Mouse (Mus musculus) midbrain, embryonic 10.5 days (tissue): Measurements from ENCODE around the gene Hscb. TPM values are rescaled to one million over a fixed set of nuclear protein-coding genes. Genes with fewer than 3 reads are reported as not detected.

Source experiments
- DNase-seq: peaks from one replicate; pipeline ENCODE4 v3.0.0-alpha.2; 2017; ENCODE audit warnings: low spot score
- H3K27ac ChIP-seq: fragments of 300-500 bp; sonication (generic); replicated peaks from 2 replicates; pipeline ENCODE4 v1.5.1; 2016; ENCODE audit warnings: mild to moderate bottlenecking
- H3K27me3 ChIP-seq: fragments of 300-500 bp; sonication (generic); 2 replicates; pipeline ENCODE4 v1.6.1; 2016; ENCODE audit warnings: low read depth, mild to moderate bottlenecking; ENCODE audit not compliant: poor library complexity, severe bottlenecking
- H3K36me3 ChIP-seq: fragments of 300-500 bp; sonication (generic); 2 replicates; pipeline ENCODE4 v1.6.1; 2016; ENCODE audit warnings: mild to moderate bottlenecking, moderate library complexity
- H3K4me1 ChIP-seq: fragments of 300-500 bp; sonication (generic); 2 replicates; pipeline ENCODE4 v1.6.1; 2016
- H3K4me3 ChIP-seq: fragments of 300-500 bp; sonication (generic); 2 replicates; pipeline ENCODE4 v1.5.1; 2016; ENCODE audit warnings: mild to moderate bottlenecking, moderate library complexity
- H3K9me3 ChIP-seq: fragments of 300-500 bp; sonication (generic); replicated peaks from 2 replicates; pipeline ENCODE4 v1.6.1; 2016; ENCODE audit warnings: mild to moderate bottlenecking
- WGBS: fragments of 180-500 bp; shearing (Covaris S2); methylation state at CpG from one replicate; pipeline ENCODE4 v1.1.7; 2016; 5-methylcytosine and 5-hydroxymethylcytosine counted together
- polyA plus RNA-seq: library from polyadenylated mRNA; unstranded; fragments of >200 nt; fragmentation: Nextera tagmentation; extraction: Ambion mirVana; gene quantifications from 2 replicates; pipeline ENCODE4 v1.2.1, GENCODE M21; 2016

Hscb gene
- polyA plus RNA-seq, 1 experiment from 2014 or later = 26.9 TPM

GRCm38 (mm10) chr5:110809667-110810325 is 29.8 kb downstream of the Hscb start, which contains the start of gene Ulk1:
Gene Ulk1 (minus strand): TSS chr5:110810097.
- Histone ChIP-seq H3K4me1 (peaks cover 38% of the 10 kb centered on the region), H3K36me3 (peaks cover 31% of the 10 kb centered on the region), H3K9me3 (no peaks in the 10 kb centered on the region), H3K4me3 (peak within 1 kb of the TSS; percentile 95), H3K27me3 (no peaks in the 10 kb centered on the region), H3K27ac (peak within 1 kb of the TSS; percentile 97)
- DNase-seq = peak; percentile 99
- WGBS = under 1% methylated on average over 80 of the region's 80 CpGs

GRCm38 (mm10) chr5:110808821-110809666 is 30.5 kb downstream of the Hscb start:
- no peak for DNase-seq
- H3K4me3 ChIP-seq = peak overlapping the region; percentile 95
- peaks cover 39% of the 10 kb centered on the region for H3K36me3 ChIP-seq
- no peaks in the 10 kb centered on the region for H3K9me3 ChIP-seq
- peak overlapping the region; percentile 97 for H3K27ac ChIP-seq
- no peaks in the 10 kb centered on the region for H3K27me3 ChIP-seq
- 2% methylated on average over 27 of the region's 27 CpGs for WGBS
- H3K4me1 ChIP-seq = peaks cover 38% of the 10 kb centered on the region

GRCm38 (mm10) chr5:110808061-110808631 is 31.4 kb downstream of the Hscb start:
- H3K4me3 ChIP-seq = peak overlapping the region; percentile 95
- H3K27me3 ChIP-seq = no peaks in the 10 kb centered on the region
- H3K27ac ChIP-seq = peak overlapping the region; percentile 71
- H3K9me3 ChIP-seq = no peaks in the 10 kb centered on the region
- WGBS = 6% methylated on average over 14 of the region's 14 CpGs
- H3K4me1 ChIP-seq = peaks cover 38% of the 10 kb centered on the region
- H3K36me3 ChIP-seq = peaks cover 46% of the 10 kb centered on the region
- DNase-seq = peak; percentile 82

GRCm38 (mm10) chr5:110807453-110807852 is 32.1 kb downstream of the Hscb start:
- DNase-seq = no peak
- Histone ChIP-seq H3K27ac (peak overlapping the region; percentile 71; the same call in 1 of the 2 replicates), H3K4me1 (peaks cover 38% of the 10 kb centered on the region)

GRCm38 (mm10) chr5:110806676-110807075 is 32.9 kb downstream of the Hscb start:
- 90% methylated on average over 1 of the region's 1 CpGs for WGBS
- Histone ChIP-seq H3K36me3 (peaks cover 61% of the 10 kb centered on the region), H3K27ac (no peak overlapping the region), H3K27me3 (no peaks in the 10 kb centered on the region), H3K4me3 (no peak overlapping the region), H3K9me3 (no peaks in the 10 kb centered on the region), H3K4me1 (peaks cover 38% of the 10 kb centered on the region)
- no peak for DNase-seq

More at GRCm38 (mm10) chr5:110807453-110807852, 32.1 kb downstream of the Hscb start:
- peaks cover 53% of the 10 kb centered on the region for H3K36me3 ChIP-seq
- WGBS = 81% methylated on average over 4 of the region's 4 CpGs
- no peaks in the 10 kb centered on the region for H3K9me3 ChIP-seq
- H3K27me3 ChIP-seq = no peaks in the 10 kb centered on the region
- H3K4me3 ChIP-seq = peak overlapping the region; percentile 95

GRCm38 (mm10) chr5:110806154-110806553 is 33.4 kb downstream of the Hscb start:
- peaks cover 66% of the 10 kb centered on the region for H3K36me3 ChIP-seq
- H3K4me3 ChIP-seq = no peak overlapping the region
- peaks cover 38% of the 10 kb centered on the region for H3K4me1 ChIP-seq
- H3K9me3 ChIP-seq = no peaks in the 10 kb centered on the region
- no peak for DNase-seq
- 94% methylated on average over 4 of the region's 4 CpGs for WGBS
- no peak overlapping the region for H3K27ac ChIP-seq
- H3K27me3 ChIP-seq = no peaks in the 10 kb centered on the region

- no peak for DNase-seq
- 90% methylated on average over 7 of the region's 7 CpGs for WGBS
- Histone ChIP-seq H3K36me3 (peaks cover 86% of the 10 kb centered on the region), H3K4me3 (no peak overlapping the region), H3K27me3 (no peaks in the 10 kb centered on the region), H3K27ac (no peak overlapping the region), H3K9me3 (no peaks in the 10 kb centered on the region), H3K4me1 (peaks cover 35% of the 10 kb centered on the region)
These were observed 35.4 kb downstream of the Hscb start for GRCm38 (mm10) chr5:110804012-110804743.

GRCm38 (mm10) chr5:110802809-110803208 is 36.8 kb downstream of the Hscb start:
- Histone ChIP-seq H3K4me3 (no peak overlapping the region), H3K27ac (no peak overlapping the region), H3K9me3 (no peaks in the 10 kb centered on the region), H3K36me3 (peaks cover 99% of the 10 kb centered on the region), H3K4me1 (peaks cover 22% of the 10 kb centered on the region), H3K27me3 (no peaks in the 10 kb centered on the region)
- DNase-seq = no peak

GRCm38 (mm10) chr5:110802186-110802585 is 37.4 kb downstream of the Hscb start:
- 88% methylated on average over 4 of the region's 4 CpGs for WGBS
- DNase-seq = no peak
- no peak overlapping the region for H3K4me3 ChIP-seq
- no peaks in the 10 kb centered on the region for H3K27me3 ChIP-seq
- H3K4me1 ChIP-seq = peaks cover 15% of the 10 kb centered on the region
- H3K36me3 ChIP-seq = peaks cover 99% of the 10 kb centered on the region
- H3K27ac ChIP-seq = no peak overlapping the region
- no peaks in the 10 kb centered on the region for H3K9me3 ChIP-seq

GRCm38 (mm10) chr5:110801036-110801624 is 38.4 kb downstream of the Hscb start:
- Histone ChIP-seq H3K4me1 (peaks cover 7% of the 10 kb centered on the region; the same call in 1 of the 2 replicates), H3K9me3 (no peaks in the 10 kb centered on the region), H3K4me3 (no peak overlapping the region), H3K27ac (no peak overlapping the region), H3K27me3 (no peaks in the 10 kb centered on the region), H3K36me3 (peaks cover 99% of the 10 kb centered on the region)
- WGBS = 86% methylated on average over 3 of the region's 3 CpGs
- no peak for DNase-seq

GRCm38 (mm10) chr5:110797696-110798095 is 41.9 kb downstream of the Hscb start:
- no peak overlapping the region for H3K4me3 ChIP-seq
- DNase-seq = no peak
- peaks cover 100% of the 10 kb centered on the region for H3K36me3 ChIP-seq
- no peaks in the 10 kb centered on the region for H3K27me3 ChIP-seq
- 90% methylated on average over 4 of the region's 4 CpGs for WGBS
- H3K27ac ChIP-seq = no peak overlapping the region
- no peaks in the 10 kb centered on the region for H3K9me3 ChIP-seq
- no peaks in the 10 kb centered on the region for H3K4me1 ChIP-seq

- 91% methylated on average over 7 of the region's 7 CpGs for WGBS
- no peaks in the 10 kb centered on the region for H3K9me3 ChIP-seq
- no peak for DNase-seq
- no peaks in the 10 kb centered on the region for H3K27me3 ChIP-seq
- H3K4me3 ChIP-seq = no peak overlapping the region
- no peaks in the 10 kb centered on the region for H3K4me1 ChIP-seq
- peaks cover 100% of the 10 kb centered on the region for H3K36me3 ChIP-seq
- H3K27ac ChIP-seq = no peak overlapping the region
These were observed 45.2 kb downstream of the Hscb start for GRCm38 (mm10) chr5:110794363-110794762.
